Mouse (Mus musculus) heart, embryonic 11.5 days (tissue): Measurements from ENCODE around the gene Carf. TPM values are rescaled to one million over a fixed set of nuclear protein-coding genes. Genes with fewer than 3 reads are reported as not detected.
"Not testable (repeated sequence)": the region's sequence is repeated elsewhere in the genome, so short reads cannot be mapped to it uniquely, and the experiment has no call there.

Experiments used
- ATAC-seq: fragments of 200-750 bp; cut with Nextera tagmentation; replicated peaks from 2 replicates; pipeline ENCODE4 v1.8.0; 2017; ENCODE audit warnings: moderate library complexity; ENCODE audit not compliant: insufficient number of reproducible peaks, low FRiP score, low TSS enrichment
- H3K27ac ChIP-seq: fragments of 300-500 bp; sonication (generic); 2 replicates; pipeline ENCODE4 v1.5.1; 2014; ENCODE audit warnings: mild to moderate bottlenecking, low read depth, low read length
- H3K27me3 ChIP-seq: fragments of 300-500 bp; sonication (generic); 2 replicates; pipeline ENCODE4 v1.6.1; 2014; ENCODE audit warnings: mild to moderate bottlenecking, low read length, mixed read lengths; ENCODE audit not compliant: control insufficient read depth, insufficient read depth
- H3K36me3 ChIP-seq: fragments of 300-500 bp; sonication (generic); 2 replicates; pipeline ENCODE4 v1.6.1; 2014; ENCODE audit warnings: mild to moderate bottlenecking, low read length, moderate library complexity, mixed read lengths; ENCODE audit not compliant: control insufficient read depth, insufficient read depth
- H3K4me1 ChIP-seq: fragments of 300-500 bp; sonication (generic); 2 replicates; pipeline ENCODE4 v1.6.1; 2014; ENCODE audit warnings: low read length; ENCODE audit not compliant: control insufficient read depth, insufficient read depth
- H3K4me2 ChIP-seq: fragments of 300-500 bp; sonication (generic); 2 replicates; pipeline ENCODE4 v1.6.1; 2014; ENCODE audit warnings: mild to moderate bottlenecking, moderate library complexity
- H3K4me3 ChIP-seq: fragments of 300-500 bp; sonication (generic); 2 replicates; pipeline ENCODE4 v1.5.1; 2014; ENCODE audit warnings: low read depth, low read length
- H3K9ac ChIP-seq: fragments of 300-500 bp; sonication (generic); 2 replicates; pipeline ENCODE4 v1.6.1; 2014; ENCODE audit warnings: mild to moderate bottlenecking, low read depth, low read length, moderate library complexity
- H3K9me3 ChIP-seq: fragments of 300-500 bp; sonication (generic); replicated peaks from 2 replicates; pipeline ENCODE4 v1.6.1; 2016; ENCODE audit warnings: low read length; ENCODE audit not compliant: control insufficient read depth
- WGBS: fragments of 180-500 bp; shearing (Covaris S2); extraction: QIAGEN DNeasy Blood & Tissue Kit; methylation state at CpG from one replicate; pipeline ENCODE4 v1.1.7; 2014; ENCODE audit not compliant: insufficient replicate concordance; 5-methylcytosine and 5-hydroxymethylcytosine counted together
- polyA plus RNA-seq: library from polyadenylated mRNA; unstranded; fragments of >200 nt; fragmentation: Nextera tagmentation; extraction: Ambion mirVana; gene quantifications from 2 replicates; pipeline ENCODE4 v1.2.1, GENCODE M21; 2014

Gene Carf
- polyA plus RNA-seq, 1 experiment from 2014 or later = 6.1 TPM

DNA sequence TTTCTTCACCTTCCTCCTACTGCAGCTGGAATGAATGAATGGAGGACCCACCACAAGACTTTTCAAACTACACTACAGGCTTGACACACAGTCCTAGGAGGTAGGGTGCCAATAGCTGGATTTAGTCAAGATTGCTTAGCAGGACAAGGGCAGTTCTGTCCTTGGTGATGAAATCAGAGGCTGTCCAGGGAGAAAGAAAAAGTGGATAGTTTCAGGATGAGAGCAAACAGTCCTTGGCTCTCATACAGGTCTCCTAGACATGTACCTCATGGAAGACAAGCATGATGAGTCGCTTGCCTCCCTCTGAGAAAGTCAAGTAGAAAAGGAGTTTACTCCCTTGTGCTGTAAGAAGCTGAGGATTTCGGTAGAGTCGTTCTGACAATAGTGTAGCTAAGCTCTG lies 65.6 kb downstream of the Carf start:
- WGBS = 87% methylated on average over 3 of the region's 3 CpGs
- H3K27ac ChIP-seq = no peak overlapping the region
- no peaks in the 10 kb centered on the region for H3K27me3 ChIP-seq
- no peak overlapping the region for H3K4me2 ChIP-seq
- no peak for ATAC-seq
- no peaks in the 10 kb centered on the region for H3K4me1 ChIP-seq
- no peak overlapping the region for H3K4me3 ChIP-seq
- no peaks in the 10 kb centered on the region for H3K9me3 ChIP-seq
- H3K9ac ChIP-seq = no peak overlapping the region
- no peaks in the 10 kb centered on the region for H3K36me3 ChIP-seq

DNA sequence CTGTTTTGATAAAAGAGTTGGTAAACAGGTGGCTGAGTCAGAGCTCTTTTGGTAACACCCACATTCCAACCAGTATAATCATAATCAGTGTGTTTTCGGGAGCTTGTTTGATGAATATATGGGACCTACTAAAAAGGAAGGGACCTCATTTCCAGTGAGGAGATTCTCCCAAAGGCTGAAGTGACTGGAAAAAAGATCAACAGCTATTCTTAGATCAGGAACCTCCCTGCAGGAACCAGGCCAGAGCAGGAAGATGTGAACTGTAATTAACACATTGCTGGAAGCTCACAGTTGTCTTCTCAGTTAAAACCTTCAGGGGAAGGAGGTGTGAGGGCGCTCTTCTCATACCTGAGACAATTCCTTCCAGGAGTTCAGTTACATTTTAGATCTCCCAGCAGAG lies 71.6 kb downstream of the Carf start:
- no peak overlapping the region for H3K4me3 ChIP-seq
- 62% methylated on average over 2 of the region's 2 CpGs for WGBS
- ATAC-seq = no peak
- H3K27ac ChIP-seq = no peak overlapping the region
- no peak overlapping the region for H3K9ac ChIP-seq
- no peak overlapping the region for H3K4me2 ChIP-seq
- H3K27me3 ChIP-seq = no peaks in the 10 kb centered on the region
- H3K36me3 ChIP-seq = no peaks in the 10 kb centered on the region
- H3K9me3 ChIP-seq = no peaks in the 10 kb centered on the region
- no peaks in the 10 kb centered on the region for H3K4me1 ChIP-seq

DNA sequence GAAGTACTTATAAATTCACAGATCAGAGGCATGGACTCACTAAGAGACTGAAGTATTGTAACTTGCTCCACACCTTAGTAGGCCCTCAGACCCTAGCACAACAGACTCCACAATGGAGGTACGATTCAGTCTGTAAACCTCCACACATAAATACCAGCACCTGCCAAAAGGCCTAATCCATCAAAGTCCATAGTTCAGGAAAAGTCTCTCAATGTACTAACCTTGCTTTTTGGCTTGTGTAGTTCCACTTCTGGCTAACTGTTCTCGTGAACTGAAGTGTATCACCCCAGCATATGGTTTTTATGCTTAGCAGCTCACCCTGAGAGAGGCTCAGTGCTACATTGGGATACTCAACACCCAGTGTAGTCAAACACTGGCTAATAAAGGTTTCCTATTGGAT lies 72.2 kb downstream of the Carf start:
- no peaks in the 10 kb centered on the region for H3K4me1 ChIP-seq
- H3K4me3 ChIP-seq = no peak overlapping the region
- H3K9me3 ChIP-seq = no peaks in the 10 kb centered on the region
- ATAC-seq = no peak
- H3K9ac ChIP-seq = no peak overlapping the region
- H3K36me3 ChIP-seq = no peaks in the 10 kb centered on the region
- 73% methylated on average over 2 of the region's 2 CpGs for WGBS
- H3K4me2 ChIP-seq = no peak overlapping the region
- H3K27ac ChIP-seq = no peak overlapping the region
- no peaks in the 10 kb centered on the region for H3K27me3 ChIP-seq

DNA sequence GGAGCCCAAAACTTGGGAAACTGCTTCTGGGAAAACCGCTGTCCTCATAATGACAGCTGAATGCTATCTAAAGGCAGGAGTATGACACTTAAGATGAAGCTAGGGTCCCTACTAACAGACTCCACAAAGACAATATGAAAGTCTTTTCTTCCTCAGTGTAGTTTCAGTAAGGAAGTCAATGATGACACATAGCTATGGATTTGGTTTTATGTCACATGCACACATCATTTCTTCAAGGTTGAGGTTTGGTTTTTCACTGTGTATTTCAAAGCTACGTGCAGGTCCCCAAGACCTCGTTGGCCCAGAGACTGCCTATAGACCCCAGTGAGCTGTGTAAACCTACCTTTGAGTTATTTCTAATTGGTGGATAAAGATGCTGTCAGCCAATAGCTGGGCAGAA lies 75.1 kb downstream of the Carf start:
- ATAC-seq = no peak
- H3K9ac ChIP-seq = no peak overlapping the region
- H3K9me3 ChIP-seq = no peaks in the 10 kb centered on the region
- no peak overlapping the region for H3K27ac ChIP-seq
- no peaks in the 10 kb centered on the region for H3K36me3 ChIP-seq
- no peak overlapping the region for H3K4me2 ChIP-seq
- H3K4me1 ChIP-seq = no peaks in the 10 kb centered on the region
- H3K27me3 ChIP-seq = no peaks in the 10 kb centered on the region
- H3K4me3 ChIP-seq = no peak overlapping the region
- WGBS = 74% methylated on average over 3 of the region's 3 CpGs

DNA sequence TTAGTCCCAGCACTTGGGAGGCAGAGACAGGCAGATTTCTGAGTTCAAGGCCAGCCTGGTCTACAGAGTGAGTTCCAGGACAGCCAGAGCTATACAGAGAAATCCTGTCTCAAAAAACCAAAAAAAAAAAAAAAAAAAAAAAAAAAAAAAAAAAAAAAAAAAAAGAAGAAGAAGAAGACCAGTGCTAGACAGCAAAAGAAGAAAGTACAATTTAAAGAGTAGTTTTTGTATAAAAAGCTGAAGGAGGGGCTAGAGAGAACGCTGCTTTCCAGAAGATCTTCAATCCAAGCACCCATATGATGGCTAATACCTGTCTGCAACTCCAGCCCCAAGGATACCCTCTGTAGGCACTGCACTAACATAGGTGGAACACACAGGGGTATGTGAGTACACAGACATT lies 79.8 kb downstream of the Carf start:
- not testable (repeated sequence) for H3K9me3 ChIP-seq, H3K27ac ChIP-seq, ATAC-seq, H3K4me1 ChIP-seq, H3K36me3 ChIP-seq, H3K4me2 ChIP-seq, H3K27me3 ChIP-seq, H3K9ac ChIP-seq, H3K4me3 ChIP-seq
- 84% methylated on average over 1 of the region's 1 CpGs for WGBS

DNA sequence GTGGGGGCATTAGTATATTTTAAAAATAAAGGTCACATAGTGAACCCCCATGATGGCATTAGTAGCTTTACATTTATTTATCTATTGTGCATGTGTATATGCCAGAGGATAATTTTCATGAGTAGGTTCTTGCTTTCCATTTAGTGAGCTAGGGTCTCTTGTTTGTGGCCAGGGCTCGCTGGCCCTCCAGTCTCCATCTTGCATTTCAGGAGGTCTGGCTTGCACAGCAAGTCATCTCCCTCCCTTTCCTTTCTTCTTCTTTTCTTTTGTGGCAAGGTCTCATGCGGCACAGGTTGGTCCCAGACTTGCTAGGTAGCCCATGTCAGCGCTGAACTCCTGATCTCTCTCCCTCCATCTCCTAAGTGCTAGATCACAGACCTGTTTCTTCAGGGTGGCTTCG lies 81.3 kb downstream of the Carf start:
- no peaks in the 10 kb centered on the region for H3K36me3 ChIP-seq
- H3K9me3 ChIP-seq = no peaks in the 10 kb centered on the region
- H3K4me2 ChIP-seq = peak overlapping the region; percentile 58
- peak overlapping the region; percentile 6; the same call in 1 of the 2 replicates for H3K27ac ChIP-seq
- ATAC-seq = no peak
- no peaks in the 10 kb centered on the region for H3K27me3 ChIP-seq
- H3K4me1 ChIP-seq = no peaks in the 10 kb centered on the region
- peak overlapping the region; percentile 70 for H3K9ac ChIP-seq
- H3K4me3 ChIP-seq = peak overlapping the region; percentile 79
- 31% methylated on average over 4 of the region's 4 CpGs for WGBS

DNA sequence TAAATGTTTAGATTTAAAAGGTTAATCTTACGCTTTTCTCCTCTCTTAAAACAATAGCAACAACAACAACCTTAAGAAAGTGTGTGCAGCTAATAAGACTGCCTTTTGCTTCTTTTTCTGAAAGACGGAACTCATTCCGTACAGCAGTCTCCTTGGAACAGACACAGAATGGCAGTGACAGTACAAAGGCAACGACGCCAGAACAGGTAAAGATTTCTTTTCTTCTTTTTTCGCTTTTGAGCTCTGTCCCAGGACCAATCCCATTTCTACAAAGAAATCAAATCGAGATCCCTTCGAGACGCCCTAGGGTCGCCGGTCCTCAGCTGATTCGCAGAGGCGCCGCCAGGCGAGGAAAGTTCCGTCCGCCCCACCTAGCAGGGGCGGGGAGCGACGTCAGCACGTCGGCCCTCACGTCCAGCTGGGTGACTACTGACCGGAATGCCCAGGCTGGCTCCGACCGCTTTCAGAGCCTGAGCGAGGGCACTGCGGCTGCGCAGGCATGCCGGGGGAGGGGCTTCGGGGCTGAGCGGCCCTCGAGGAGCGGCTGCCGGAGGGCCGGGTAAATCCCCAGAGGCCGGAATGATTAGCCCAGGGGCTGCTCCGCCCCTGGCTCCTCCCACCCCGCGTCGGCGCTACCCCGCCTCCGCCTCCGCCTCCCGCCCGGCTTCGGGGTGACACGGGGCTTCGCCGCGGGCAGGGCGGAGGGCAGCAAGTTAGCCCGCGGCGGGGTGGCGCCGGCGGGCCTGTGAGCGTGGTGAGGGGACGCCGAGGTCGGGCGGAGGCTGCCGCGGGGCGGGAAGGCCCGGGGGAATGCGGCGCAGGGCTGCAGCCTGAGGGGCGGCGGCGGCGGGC lies 82.1 kb downstream of the Carf start, which contains the start of gene Nbeal1:
Nbeal1 (plus strand) TSS at position 668 of the 852 bp plus-strand sequence.
- peak; percentile 98 for ATAC-seq
- peak within 1 kb of the TSS; percentile 97 for H3K27ac ChIP-seq
- no peaks in the 10 kb centered on the region for H3K4me1 ChIP-seq
- peak within 1 kb of the TSS; percentile 92 for H3K9ac ChIP-seq
- H3K9me3 ChIP-seq = no peaks in the 10 kb centered on the region
- H3K4me3 ChIP-seq = peak within 1 kb of the TSS; percentile 79
- no peaks in the 10 kb centered on the region for H3K36me3 ChIP-seq
- WGBS = under 1% methylated on average over 65 of the region's 74 CpGs
- H3K27me3 ChIP-seq = no peaks in the 10 kb centered on the region
- H3K4me2 ChIP-seq = peak within 1 kb of the TSS; percentile 64

DNA sequence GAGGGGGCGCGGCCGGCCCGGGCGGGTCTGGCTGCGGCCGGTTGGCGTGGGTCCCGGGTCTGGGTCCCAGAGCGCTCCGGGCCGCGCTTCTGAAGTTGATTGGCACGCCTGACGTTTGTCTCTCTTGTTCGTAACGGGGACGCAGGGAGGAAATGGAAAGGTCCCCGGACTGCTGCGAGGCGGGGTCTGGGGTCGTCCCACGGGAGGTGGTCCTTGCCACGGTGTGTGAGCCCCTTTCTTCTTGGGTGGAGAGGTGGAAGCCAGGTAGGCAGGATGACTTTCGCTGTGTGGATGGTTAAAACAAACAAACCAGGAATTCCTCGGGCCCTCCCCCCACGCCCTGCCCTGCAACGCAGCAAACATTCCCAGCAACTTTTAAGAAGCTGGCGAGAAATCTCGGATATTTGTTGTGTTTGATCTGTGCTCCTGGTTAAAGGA lies 82.8 kb downstream of the Carf start:
- H3K4me2 ChIP-seq = peak overlapping the region; percentile 64
- peak overlapping the region; percentile 92 for H3K9ac ChIP-seq
- no peaks in the 10 kb centered on the region for H3K4me1 ChIP-seq
- peak; percentile 72 for ATAC-seq
- under 1% methylated on average over 23 of the region's 30 CpGs for WGBS
- H3K9me3 ChIP-seq = no peaks in the 10 kb centered on the region
- no peaks in the 10 kb centered on the region for H3K36me3 ChIP-seq
- peak overlapping the region; percentile 79 for H3K4me3 ChIP-seq
- H3K27ac ChIP-seq = peak overlapping the region; percentile 97
- no peaks in the 10 kb centered on the region for H3K27me3 ChIP-seq

DNA sequence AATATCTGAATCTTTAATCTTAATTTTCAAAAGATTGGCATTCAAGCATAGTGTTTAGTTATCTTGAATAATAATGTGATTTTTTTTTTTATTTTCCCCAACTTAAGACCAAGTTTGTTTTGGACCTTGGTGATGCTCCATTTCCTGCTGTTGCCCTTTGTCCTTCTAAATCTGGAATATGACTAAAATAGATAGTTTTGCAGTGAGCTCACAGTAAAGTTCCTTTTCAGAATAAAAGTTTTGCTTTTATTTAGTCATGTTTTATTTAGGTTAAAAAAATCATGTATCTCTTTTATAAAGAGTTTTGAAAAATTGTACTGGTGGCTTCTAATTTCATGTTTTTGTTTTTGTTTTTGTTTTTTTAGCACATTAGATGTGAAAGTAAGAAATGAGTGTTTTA lies 90.4 kb downstream of the Carf start:
- Histone ChIP-seq H3K4me2 (no peak overlapping the region), H3K9me3 (no peaks in the 10 kb centered on the region), H3K27me3 (no peaks in the 10 kb centered on the region), H3K4me3 (no peak overlapping the region), H3K36me3 (no peaks in the 10 kb centered on the region), H3K27ac (no peak overlapping the region), H3K9ac (no peak overlapping the region), H3K4me1 (no peaks in the 10 kb centered on the region)
- no peak for ATAC-seq
